Mouse (Mus musculus): ENCODE measurements around the gene S1pr4.

DNA sequence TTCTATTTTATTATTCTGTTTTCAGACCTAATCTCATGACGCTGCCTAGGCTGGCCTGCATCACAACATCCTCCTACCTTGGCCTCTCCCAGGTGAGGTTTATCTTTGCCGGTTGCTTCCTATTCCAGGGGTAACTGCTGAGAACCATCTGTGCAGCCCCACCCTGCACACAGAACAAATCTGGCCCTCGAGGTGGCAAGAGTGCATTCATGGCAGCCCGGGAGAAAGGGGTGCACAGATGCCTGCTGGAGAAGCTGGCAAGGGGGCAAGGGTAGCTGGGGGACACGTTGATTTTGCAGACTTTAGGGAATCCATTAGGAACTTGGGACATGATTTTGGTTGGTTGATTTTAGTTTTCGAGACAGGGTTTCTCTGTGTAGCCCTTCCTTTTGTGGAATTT lies 41.7 kb downstream of the S1pr4 start:
- TF ChIP-seq POLR2A (IDR thresholded peaks at IDR 0.05; ENCODE audit: insufficient read length, low read depth) (no peak), TCF12 (IDR thresholded peaks at IDR 0.05; ENCODE audit: insufficient read depth, poor library complexity, severe bottlenecking) (no peak), MAX (IDR thresholded peaks at IDR 0.05; ENCODE audit: low read depth) (no peak), REST (IDR thresholded peaks at IDR 0.05; ENCODE audit: insufficient read depth, insufficient read length) (no peak), USF1 (IDR thresholded peaks at IDR 0.05; ENCODE audit: low read depth) (no peak)

Measured in myocyte (in vitro differentiated cells).